Mouse (Mus musculus): ENCODE results near the gene Eaf1.
"Not testable (repeated sequence)": the region's sequence is repeated elsewhere in the genome, so short reads cannot be mapped to it uniquely, and the experiment has no call there.

The Eaf1 gene

DNA sequence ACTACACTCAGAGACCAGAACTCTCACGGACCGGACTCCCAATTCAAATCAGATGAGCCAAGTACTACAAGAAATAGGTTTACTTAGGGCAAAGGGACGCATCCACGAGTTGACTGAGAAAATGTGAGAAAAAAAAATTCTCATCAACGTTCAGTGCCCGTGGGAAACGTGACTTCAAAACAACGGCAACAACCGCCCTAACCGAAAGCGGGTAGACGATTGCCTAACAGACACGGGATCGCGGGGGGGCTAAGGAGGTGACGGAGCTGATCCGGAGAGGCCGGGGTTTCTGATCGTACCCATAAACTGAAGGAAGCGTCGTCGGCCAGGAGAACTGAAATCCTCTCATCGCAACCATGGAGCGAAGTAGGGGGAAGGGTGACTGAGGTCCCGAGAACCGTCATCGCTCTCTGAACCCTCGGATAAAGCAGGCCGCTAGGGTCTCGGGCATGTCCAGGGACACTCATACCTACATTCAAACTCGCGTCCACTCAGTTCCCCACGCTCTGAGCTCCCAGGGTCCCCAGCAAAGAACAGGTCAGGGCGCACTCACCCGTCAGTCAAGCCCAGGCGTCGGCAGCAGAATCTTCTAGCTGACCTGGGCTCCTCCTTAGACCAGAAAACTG lies at the start of gene Eaf1:
Gene Eaf1, plus strand, starts transcription at position 51 of the 626 bp plus-strand sequence.
- no peak for DNase-seq

GRCm38 (mm10) chr14:31448994-31449393 lies 45.2 kb upstream of the Eaf1 start:
- DNase-seq, result no peak

- not testable (repeated sequence) for DNase-seq
Measured at GRCm38 (mm10) chr14:31453946-31454345, 40.3 kb upstream of the Eaf1 start.

DNA sequence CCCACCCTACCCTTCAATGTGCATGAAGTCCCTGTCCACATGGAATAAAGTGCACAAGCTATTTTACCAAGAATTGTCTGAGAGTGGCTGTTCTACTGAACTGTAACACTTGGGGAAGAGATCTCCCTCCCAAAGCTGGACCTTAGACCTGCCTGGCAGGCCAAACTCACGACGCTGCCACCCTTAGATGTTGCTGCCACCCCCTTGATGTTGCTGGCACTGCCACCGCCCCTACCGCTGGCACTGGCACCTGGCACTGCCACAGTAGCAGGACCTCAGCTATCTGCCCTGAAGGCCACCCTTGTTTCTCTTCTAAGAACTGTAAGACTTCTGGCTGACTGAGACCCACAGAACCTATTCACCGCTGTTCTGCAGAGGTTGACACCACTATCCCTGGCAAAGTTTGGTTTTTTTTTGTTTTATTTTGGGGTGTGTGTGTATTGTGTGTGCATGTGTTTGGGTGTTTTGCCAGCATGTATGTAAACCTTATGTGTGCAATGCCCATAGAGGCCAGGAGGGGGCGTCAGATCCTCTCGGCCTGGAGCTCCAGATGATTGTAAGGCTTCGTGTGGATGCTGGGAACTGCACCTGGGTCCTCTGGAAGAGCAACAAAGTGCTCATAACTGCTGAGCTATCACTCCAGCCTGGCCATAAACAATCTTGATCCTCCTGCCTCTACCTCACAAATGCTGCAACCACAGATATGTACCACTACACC lies 39.2 kb upstream of the Eaf1 start:
- no peak for DNase-seq

GRCm38 (mm10) chr14:31456064-31456721 lies 38.0 kb upstream of the Eaf1 start:
- DNase-seq, result no peak

DNA sequence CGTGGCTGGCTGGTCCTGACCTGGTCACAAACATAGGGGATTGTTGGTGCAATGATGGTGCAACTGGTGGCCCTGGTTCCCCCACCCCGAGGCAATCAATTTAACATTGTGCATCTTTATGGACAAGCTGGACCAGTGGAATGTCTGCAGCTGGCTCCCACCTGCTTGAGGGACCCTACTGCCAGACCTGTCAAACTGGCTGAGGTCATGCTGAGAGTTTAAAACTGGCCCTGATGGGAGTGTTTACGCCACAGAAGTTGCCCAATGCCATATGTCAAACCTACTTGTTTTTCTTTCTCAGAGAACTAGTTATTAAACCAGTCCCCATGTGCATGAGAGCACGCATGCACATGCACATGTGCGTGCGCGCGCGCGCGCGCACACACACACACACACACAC lies 36.2 kb upstream of the Eaf1 start:
- no peak for DNase-seq

- not testable (repeated sequence) for DNase-seq
Measured at GRCm38 (mm10) chr14:31462226-31462625, 32.0 kb upstream of the Eaf1 start.

DNA sequence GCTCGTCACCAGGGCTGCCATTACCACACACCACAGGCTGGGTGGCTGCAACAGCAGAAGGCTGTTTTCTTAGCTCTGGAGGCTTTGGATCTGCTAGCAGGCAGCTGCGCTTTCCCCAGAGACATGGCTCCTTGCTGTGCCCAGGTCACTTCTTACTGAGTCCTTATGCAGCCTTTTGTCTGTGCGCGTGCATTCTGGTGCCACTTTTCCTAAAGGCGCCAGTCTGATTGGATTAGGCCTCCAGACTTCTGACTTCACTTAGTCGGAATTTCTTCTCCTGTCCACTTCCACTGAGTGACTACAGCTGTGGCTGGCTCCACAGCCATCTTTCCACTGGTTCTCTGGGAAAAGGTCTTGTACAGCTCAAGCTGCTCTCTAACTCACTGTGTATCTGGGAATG lies 31.3 kb upstream of the Eaf1 start:
- DNase-seq, result no peak

DNA sequence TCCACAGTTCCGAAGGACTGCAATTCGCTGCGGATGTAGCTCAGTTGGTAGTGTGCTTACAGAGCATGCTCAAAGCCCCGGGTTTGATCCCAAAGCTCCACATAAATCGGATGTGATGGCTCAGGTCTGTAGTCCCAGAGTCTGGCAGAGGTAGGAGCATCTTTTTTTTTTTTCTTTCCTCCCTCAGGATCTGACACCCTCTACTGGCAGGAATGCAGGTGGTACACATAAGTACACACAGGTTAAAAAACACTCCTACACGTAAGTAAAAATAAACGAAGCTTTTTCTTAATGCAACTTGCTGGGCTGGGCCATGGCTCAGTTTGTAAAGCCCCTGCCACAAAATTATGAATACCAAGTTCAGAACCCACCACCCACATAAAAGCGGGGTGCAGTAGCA lies 30.0 kb upstream of the Eaf1 start:
- DNase-seq, result no peak

DNA sequence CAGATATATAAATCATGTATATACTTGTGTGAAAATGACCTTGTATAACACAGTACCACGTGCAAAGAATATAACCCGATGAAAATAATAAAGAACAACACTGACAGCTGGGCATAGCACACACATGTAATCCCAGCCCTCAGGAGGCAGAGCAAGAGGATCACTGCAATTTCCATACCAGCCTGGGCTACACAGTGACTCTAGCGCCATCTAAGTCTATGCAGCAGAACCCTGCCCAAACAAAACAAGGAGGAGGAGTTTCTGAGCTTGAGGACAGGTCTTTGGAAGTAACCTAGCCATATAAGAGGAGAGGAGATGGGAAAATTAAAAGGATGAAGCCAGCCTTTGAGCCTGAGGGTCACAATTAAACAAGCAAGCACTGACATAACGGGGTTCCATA lies 24.5 kb upstream of the Eaf1 start:
- no peak for DNase-seq

- peak; percentile 65 for DNase-seq
Measured at GRCm38 (mm10) chr14:31472451-31473061, 21.6 kb upstream of the Eaf1 start.

DNA sequence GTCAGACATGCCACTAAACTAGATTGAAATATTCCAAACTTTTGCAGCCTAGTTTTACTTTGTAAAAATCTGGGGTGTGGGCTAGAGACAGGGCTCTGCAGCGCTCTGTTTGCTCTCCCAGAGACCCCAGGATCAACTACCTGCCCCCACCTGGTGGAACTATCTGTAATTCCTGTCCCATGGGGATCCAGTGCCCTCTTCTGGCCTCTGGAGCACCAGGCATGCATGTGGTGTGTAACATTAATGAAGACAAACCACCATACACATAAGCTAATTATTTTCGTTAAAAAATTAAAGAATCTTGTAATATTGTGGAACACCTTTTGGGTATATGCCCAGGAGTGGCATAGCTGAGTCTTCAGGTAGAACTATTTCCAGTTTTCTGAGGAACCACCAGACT lies 20.9 kb upstream of the Eaf1 start:
- no peak for DNase-seq

- no peak for DNase-seq
Measured at GRCm38 (mm10) chr14:31482417-31482816, 11.8 kb upstream of the Eaf1 start.

DNA sequence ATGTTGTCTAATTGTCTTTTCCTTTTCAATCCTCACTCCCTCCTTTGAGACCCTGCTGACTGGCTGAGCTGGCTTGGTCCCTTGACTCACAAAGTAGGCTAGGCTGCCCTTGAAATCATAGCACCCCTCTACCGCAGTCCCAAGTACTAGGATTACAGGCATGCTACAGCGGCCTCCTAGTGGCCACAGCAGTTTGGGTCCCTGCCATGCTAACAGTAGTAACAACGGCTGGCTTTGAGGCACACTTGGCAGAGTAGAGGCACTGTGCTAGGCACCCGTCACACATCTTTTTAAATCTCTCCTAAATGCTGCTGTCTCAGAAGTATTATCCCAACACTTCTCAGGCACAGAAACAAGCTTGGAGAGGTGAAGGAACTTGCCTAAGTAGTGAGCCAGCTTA lies 7.7 kb upstream of the Eaf1 start:
- no peak for DNase-seq

- DNase-seq, result no peak
Measured at GRCm38 (mm10) chr14:31488055-31488454, 6.1 kb upstream of the Eaf1 start.

DNA sequence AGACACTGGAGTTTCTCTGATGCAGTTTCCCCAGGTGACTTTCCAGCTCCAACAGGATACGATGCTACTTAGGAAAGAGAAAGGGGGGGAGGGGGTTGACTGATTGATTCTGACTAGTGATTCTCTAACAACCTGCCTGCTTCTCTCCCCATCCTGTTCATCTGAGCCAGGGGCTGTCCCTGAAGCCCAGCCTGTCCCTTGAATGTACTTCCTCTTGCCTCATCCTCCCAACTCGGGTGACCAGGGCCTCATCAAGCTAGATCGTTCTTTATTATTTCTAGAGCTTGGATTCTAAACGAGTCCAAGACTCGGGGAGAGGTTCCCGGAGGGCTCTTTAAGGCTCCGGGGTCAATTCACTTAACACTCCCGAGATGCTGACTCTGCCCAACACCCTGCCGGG lies 298 bp upstream of the Eaf1 start:
- no peak for DNase-seq

GRCm38 (mm10) chr14:31494975-31495455 lies 816 bp downstream of the Eaf1 start, which contains the start of gene Mettl6:
Gene Mettl6 (minus strand): TSS chr14:31495040.
- DNase-seq, result peak; percentile 84

- DNase-seq, result no peak
Measured at GRCm38 (mm10) chr14:31495538-31495937, 1.3 kb downstream of the Eaf1 start.

DNA sequence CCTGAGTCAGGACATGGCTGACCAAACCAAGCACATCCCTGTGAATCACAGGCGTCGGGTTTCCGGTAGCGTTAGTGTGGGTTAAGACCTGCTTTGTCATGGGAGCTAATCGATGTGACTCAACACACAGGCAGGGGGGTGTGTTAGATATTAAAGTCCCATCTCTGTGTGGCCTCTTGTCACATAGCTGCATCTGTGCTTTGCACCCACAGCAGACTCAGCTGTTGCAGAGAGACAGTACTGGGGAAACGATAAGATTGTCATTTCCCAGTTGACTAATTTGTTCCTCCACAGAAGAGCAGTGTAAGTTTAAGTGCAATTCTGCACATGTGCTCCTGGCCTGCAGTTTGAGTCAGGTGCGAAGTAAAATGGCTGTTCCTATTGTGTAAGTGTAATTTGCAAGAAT lies 2.0 kb downstream of the Eaf1 start:
- no peak for DNase-seq

DNA sequence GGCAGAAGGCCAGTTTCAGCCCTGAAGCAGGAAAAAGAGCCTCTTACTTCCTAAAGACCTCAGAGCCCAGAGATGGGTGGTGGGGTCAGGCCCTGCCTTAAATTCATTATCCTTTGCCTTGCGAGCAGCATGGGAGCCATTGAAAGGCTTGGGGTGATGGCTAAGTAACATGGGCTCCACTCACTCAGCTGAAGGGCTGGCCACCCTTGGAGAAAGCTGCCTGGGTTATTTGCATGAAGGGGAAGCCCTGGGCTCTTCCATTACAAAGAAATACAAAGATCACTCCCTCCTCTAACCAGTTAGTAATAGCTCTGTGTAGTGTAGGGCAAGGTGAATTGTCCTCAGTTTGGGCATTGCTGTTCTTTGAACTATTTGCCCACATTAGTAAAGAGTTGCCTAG lies 5.3 kb downstream of the Eaf1 start:
- DNase-seq, result no peak

DNA sequence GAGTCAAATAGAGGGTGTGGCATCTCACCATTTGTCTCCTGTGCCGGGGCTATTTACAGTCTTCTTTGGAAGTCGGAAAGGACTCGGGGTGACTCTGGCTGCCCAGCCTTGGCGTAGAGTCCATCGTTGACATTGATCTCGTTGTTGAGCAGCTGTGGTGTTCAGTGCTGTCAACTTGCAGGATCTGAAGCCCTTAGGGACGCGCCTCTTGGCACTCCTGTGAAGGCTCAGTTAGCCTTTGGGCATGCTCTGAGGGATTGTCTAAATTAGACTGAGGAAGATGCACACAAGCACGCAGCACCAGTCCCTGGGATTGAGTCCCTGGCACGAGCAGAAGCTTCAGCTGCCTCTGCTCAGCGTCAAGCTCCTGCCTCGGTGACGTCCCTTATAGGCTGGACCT lies 9.2 kb downstream of the Eaf1 start:
- no peak for DNase-seq

GRCm38 (mm10) chr14:31506456-31506855 lies 12.3 kb downstream of the Eaf1 start:
- no peak for DNase-seq

DNA sequence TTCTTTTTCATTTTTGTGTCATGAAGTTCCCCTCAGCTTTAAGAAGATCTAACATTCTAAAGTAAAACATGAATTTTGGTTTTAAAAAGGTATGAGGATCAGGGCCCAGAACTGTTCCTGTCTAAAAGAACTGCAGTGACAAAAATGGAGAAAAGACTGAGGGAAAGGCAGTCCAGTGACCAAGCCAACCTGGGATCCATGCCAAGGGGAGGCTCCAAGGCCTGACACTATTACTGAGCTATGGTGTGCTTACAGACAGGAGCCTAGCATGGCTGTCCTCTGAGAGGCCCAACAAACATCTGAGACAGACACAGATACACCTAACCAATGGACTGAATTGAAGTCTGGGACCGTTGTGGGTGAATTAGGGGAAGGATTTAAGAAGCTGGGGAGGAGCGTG lies 15.7 kb downstream of the Eaf1 start:
- DNase-seq, result peak; percentile 16

GRCm38 (mm10) chr14:31510322-31510721 lies 16.1 kb downstream of the Eaf1 start:
- no peak for DNase-seq

All from right cerebral cortex, postnatal 4 days (tissue).